Mouse (Mus musculus): ENCODE measurements around the gene Acvr1.

Acvr1 gene

GRCm38 (mm10) chr2:58520727-58521126 lies 46.2 kb downstream of the Acvr1 start:
- no peak for DNase-seq (ENCODE audit: low read depth, low spot score)

- no peak for DNase-seq (ENCODE audit: low read depth, low spot score)
These were observed 48.4 kb downstream of the Acvr1 start for GRCm38 (mm10) chr2:58518517-58518916.

GRCm38 (mm10) chr2:58516920-58517319 lies 50.0 kb downstream of the Acvr1 start:
- DNase-seq (ENCODE audit: low read depth, low spot score), result no peak

GRCm38 (mm10) chr2:58516000-58516399 lies 51.0 kb downstream of the Acvr1 start:
- peak; percentile 14 for DNase-seq (ENCODE audit: low read depth, low spot score)

GRCm38 (mm10) chr2:58514489-58514888 lies 52.5 kb downstream of the Acvr1 start:
- no peak for DNase-seq (ENCODE audit: low read depth, low spot score)

- DNase-seq (ENCODE audit: low read depth, low spot score), result no peak
These were observed 53.7 kb downstream of the Acvr1 start for GRCm38 (mm10) chr2:58513212-58513611.

- DNase-seq (ENCODE audit: low read depth, low spot score), result no peak
These were observed 56.8 kb downstream of the Acvr1 start for GRCm38 (mm10) chr2:58510192-58510591.

- no peak for DNase-seq (ENCODE audit: low read depth, low spot score)
These were observed 61.5 kb downstream of the Acvr1 start for GRCm38 (mm10) chr2:58505306-58506090.

- DNase-seq (ENCODE audit: low read depth, low spot score), result no peak
These were observed 70.1 kb downstream of the Acvr1 start for GRCm38 (mm10) chr2:58496647-58497410.

- DNase-seq (ENCODE audit: low read depth, low spot score), result no peak
These were observed 71.7 kb downstream of the Acvr1 start for GRCm38 (mm10) chr2:58495271-58495670.

- DNase-seq (ENCODE audit: low read depth, low spot score), result no peak
These were observed 73.0 kb downstream of the Acvr1 start for GRCm38 (mm10) chr2:58493685-58494635.

- DNase-seq (ENCODE audit: low read depth, low spot score), result no peak
These were observed 77.7 kb downstream of the Acvr1 start for GRCm38 (mm10) chr2:58489275-58489674.

GRCm38 (mm10) chr2:58488404-58488803 lies 78.6 kb downstream of the Acvr1 start:
- no peak for DNase-seq (ENCODE audit: low read depth, low spot score)

GRCm38 (mm10) chr2:58487279-58487560 lies 79.7 kb downstream of the Acvr1 start:
- DNase-seq (ENCODE audit: low read depth, low spot score), result no peak

GRCm38 (mm10) chr2:58486441-58487278 lies 80.3 kb downstream of the Acvr1 start:
- peak; percentile 9 for DNase-seq (ENCODE audit: low read depth, low spot score)

- DNase-seq (ENCODE audit: low read depth, low spot score), result no peak
These were observed 81.3 kb downstream of the Acvr1 start for GRCm38 (mm10) chr2:58485683-58486082.

GRCm38 (mm10) chr2:58485152-58485551 lies 81.8 kb downstream of the Acvr1 start:
- DNase-seq (ENCODE audit: low read depth, low spot score), result no peak

- DNase-seq (ENCODE audit: low read depth, low spot score), result no peak
These were observed 82.5 kb downstream of the Acvr1 start for GRCm38 (mm10) chr2:58484284-58484965.

GRCm38 (mm10) chr2:58481450-58482100 lies 85.4 kb downstream of the Acvr1 start:
- no peak for DNase-seq (ENCODE audit: low read depth, low spot score)

- no peak for DNase-seq (ENCODE audit: low read depth, low spot score)
These were observed 86.2 kb downstream of the Acvr1 start for GRCm38 (mm10) chr2:58480764-58481163.
